Mouse (Mus musculus) myocyte (in vitro differentiated cells): Measurements from ENCODE around the gene Rps10. TPM values are rescaled to one million over a fixed set of nuclear protein-coding genes. Genes with fewer than 3 reads are reported as not detected.

ENCODE experiments used
- H3K27me3 ChIP-seq: one replicate; pipeline ENCODE4 v1.6.1; 2011; ENCODE audit not compliant: control insufficient read depth, insufficient read depth, insufficient read length
- H3K36me3 ChIP-seq: one replicate; pipeline ENCODE4 v1.6.1; 2011; ENCODE audit not compliant: control insufficient read depth, insufficient read depth
- H3K4me2 ChIP-seq: one replicate; pipeline ENCODE4 v1.6.1; 2011; ENCODE audit warnings: low read depth, control low read depth
- H3K4me3 ChIP-seq: one replicate; pipeline ENCODE4 v1.5.1; 2011; ENCODE audit warnings: mild to moderate bottlenecking, control low read depth, moderate library complexity
- H3K79me2 ChIP-seq: one replicate; pipeline ENCODE4 v1.6.1; 2011; ENCODE audit not compliant: control insufficient read depth, insufficient read depth
- H3ac ChIP-seq: one replicate; pipeline ENCODE4 v1.6.1; 2011; ENCODE audit not compliant: control insufficient read depth, insufficient read length
- CEBPB ChIP-seq: IDR thresholded peaks from 2 replicates; pipeline ENCODE4 v1.6.1; 2011; ENCODE audit warnings: mild to moderate bottlenecking, moderate library complexity; ENCODE audit not compliant: poor library complexity, insufficient read depth, severe bottlenecking
- E2F4 ChIP-seq: IDR thresholded peaks from one replicate; pipeline ENCODE4 v1.6.1; 2011; ENCODE audit warnings: mild to moderate bottlenecking, control low read depth, moderate library complexity; ENCODE audit not compliant: insufficient read depth
- MAX ChIP-seq: IDR thresholded peaks from one replicate; pipeline ENCODE4 v1.6.1; 2011; ENCODE audit warnings: low read depth, mild to moderate bottlenecking, control low read depth
- MYOD1 ChIP-seq, 3 experiments: IDR thresholded peaks; one replicate each; pipeline ENCODE4 v1.6.1; 2011; ENCODE audit warnings: control low read depth in 2 of 3, low read depth in 2 of 3, mild to moderate bottlenecking in 2 of 3, moderate library complexity in 1 of 3; ENCODE audit not compliant: insufficient read length in 2 of 3, control insufficient read depth in 1 of 3
- MYOG ChIP-seq, 3 experiments: IDR thresholded peaks; one replicate each; pipeline ENCODE4 v1.6.1; 2011; ENCODE audit warnings: control low read depth in 2 of 3, low read depth in 2 of 3, mild to moderate bottlenecking in 2 of 3; ENCODE audit not compliant: insufficient read length in 2 of 3, control insufficient read depth in 1 of 3, insufficient read depth in 1 of 3
- POLR2A ChIP-seq: IDR thresholded peaks from one replicate; pipeline ENCODE4 v1.6.1; 2011; ENCODE audit warnings: low read depth, mild to moderate bottlenecking, control low read depth, moderate library complexity; ENCODE audit not compliant: insufficient read length
- POLR2AphosphoS2 ChIP-seq: IDR thresholded peaks from one replicate; pipeline ENCODE4 v1.6.1; 2011; ENCODE audit warnings: low read depth, control low read depth; ENCODE audit not compliant: insufficient read length
- REST ChIP-seq: IDR thresholded peaks from one replicate; pipeline ENCODE4 v1.6.1; 2011; ENCODE audit warnings: mild to moderate bottlenecking, control low read depth, moderate library complexity; ENCODE audit not compliant: insufficient read depth, insufficient read length
- SRF ChIP-seq: IDR thresholded peaks from one replicate; pipeline ENCODE4 v1.6.1; 2011; ENCODE audit warnings: low read depth; ENCODE audit not compliant: control insufficient read depth, insufficient read length
- TCF12 ChIP-seq: IDR thresholded peaks from one replicate; pipeline ENCODE4 v1.6.1; 2011; ENCODE audit warnings: mild to moderate bottlenecking, control low read depth; ENCODE audit not compliant: poor library complexity, insufficient read depth, severe bottlenecking
- TCF3 ChIP-seq: IDR thresholded peaks from one replicate; pipeline ENCODE4 v1.6.1; 2011; ENCODE audit warnings: low read depth, control low read depth; ENCODE audit not compliant: insufficient read length
- USF1 ChIP-seq: IDR thresholded peaks from one replicate; pipeline ENCODE4 v1.6.1; 2011; ENCODE audit warnings: low read depth, mild to moderate bottlenecking, control low read depth, moderate library complexity
- polyA plus RNA-seq: library from polyadenylated mRNA; unstranded; fragments of >200 nt; fragmentation: generic; extraction: Trizol; gene quantifications from one replicate; pipeline ENCODE4 v1.2.1, GENCODE M21; 2012; ENCODE audit warnings: missing spikeins

Gene Rps10
- 3,606 TPM for polyA plus RNA-seq

- Histone ChIP-seq H3K79me2 (peaks cover 36% of the 10 kb centered on the region), H3ac (peak within 1 kb of the TSS; percentile 61), H3K36me3 (peaks cover 23% of the 10 kb centered on the region), H3K4me2 (peak within 1 kb of the TSS; percentile 71), H3K4me3 (peak within 1 kb of the TSS; percentile 96), H3K27me3 (no peaks in the 10 kb centered on the region)
- TF ChIP-seq USF1: no peak
- TF ChIP-seq E2F4: no peak
- no peak for TF ChIP-seq CEBPB
- TF ChIP-seq POLR2A: no peak
- no peak for TF ChIP-seq POLR2AphosphoS2
- no peak for TF ChIP-seq TCF12
- no peak for TF ChIP-seq SRF
- no peak for TF ChIP-seq MYOD1 (IDR thresholded peaks at IDR 0.05; ENCODE audit: control insufficient read depth in 1 of 3, insufficient read length in 2 of 3, low read depth in 2 of 3)
- TF ChIP-seq TCF3: no peak
Observed at GRCm38 (mm10) chr17:27636132-27637020, at the start of gene Rps10. Gene Rps10 (minus strand): TSS chr17:27636669.

GRCm38 (mm10) chr17:27685550-27685913, 49.1 kb upstream of the Rps10 start:
- Histone ChIP-seq H3K27me3 (peaks cover 37% of the 10 kb centered on the region), H3K4me3 (no peak overlapping the region), H3K36me3 (no peaks in the 10 kb centered on the region), H3ac (no peak overlapping the region), H3K79me2 (no peaks in the 10 kb centered on the region), H3K4me2 (no peak overlapping the region)
- TF ChIP-seq MYOD1 (IDR thresholded peaks at IDR 0.05; ENCODE audit: control insufficient read depth in 1 of 3, insufficient read length in 2 of 3, low read depth in 2 of 3) (no peak), TCF3 (no peak), E2F4 (no peak), CEBPB (no peak), REST (no peak), POLR2AphosphoS2 (no peak), SRF (no peak), TCF12 (no peak), POLR2A (no peak), MAX (no peak), MYOG (IDR thresholded peaks at IDR 0.05; ENCODE audit: control insufficient read depth in 1 of 3, insufficient read depth in 1 of 3, insufficient read length in 2 of 3, low read depth in 2 of 3) (no peak), USF1 (no peak)

GRCm38 (mm10) chr17:27684886-27685549, 48.5 kb upstream of the Rps10 start:
- Histone ChIP-seq H3ac (no peak overlapping the region), H3K4me2 (no peak overlapping the region), H3K36me3 (no peaks in the 10 kb centered on the region), H3K79me2 (no peaks in the 10 kb centered on the region), H3K4me3 (no peak overlapping the region), H3K27me3 (peaks cover 37% of the 10 kb centered on the region)
- TF ChIP-seq USF1 (no peak), REST (no peak), E2F4 (no peak), TCF12 (no peak), POLR2AphosphoS2 (no peak), TCF3 (no peak), MYOD1 (IDR thresholded peaks at IDR 0.05; ENCODE audit: control insufficient read depth in 1 of 3, insufficient read length in 2 of 3, low read depth in 2 of 3) (no peak), MAX (no peak), POLR2A (no peak), SRF (no peak), MYOG (IDR thresholded peaks at IDR 0.05; ENCODE audit: control insufficient read depth in 1 of 3, insufficient read depth in 1 of 3, insufficient read length in 2 of 3, low read depth in 2 of 3) (no peak), CEBPB (no peak)

- H3K4me3 ChIP-seq: no peak overlapping the region
- H3K27me3 ChIP-seq: peaks cover 11% of the 10 kb centered on the region
- H3ac ChIP-seq: no peak overlapping the region
- H3K36me3 ChIP-seq: no peaks in the 10 kb centered on the region
- H3K79me2 ChIP-seq: no peaks in the 10 kb centered on the region
- H3K4me2 ChIP-seq: no peak overlapping the region
- no peak for TF ChIP-seq TCF12
- TF ChIP-seq TCF3: no peak
- peak in 1 of 3 experiments; percentile 90 for TF ChIP-seq MYOD1 (IDR thresholded peaks at IDR 0.05; ENCODE audit: control insufficient read depth in 1 of 3, insufficient read length in 2 of 3, low read depth in 2 of 3)
- no peak for TF ChIP-seq MAX
- no peak for TF ChIP-seq REST
- no peak for TF ChIP-seq SRF
- no peak for TF ChIP-seq POLR2AphosphoS2
- no peak for TF ChIP-seq POLR2A
- no peak for TF ChIP-seq E2F4
- TF ChIP-seq USF1: no peak
- TF ChIP-seq MYOG (IDR thresholded peaks at IDR 0.05; ENCODE audit: control insufficient read depth in 1 of 3, insufficient read depth in 1 of 3, insufficient read length in 2 of 3, low read depth in 2 of 3): peak in 2 of 3 experiments; percentile 9 to 66
- TF ChIP-seq CEBPB: no peak
Observed at GRCm38 (mm10) chr17:27678924-27679813, 42.7 kb upstream of the Rps10 start.
